Mouse (Mus musculus): Measurements from ENCODE around the gene Obox2. TPM values are rescaled to one million over a fixed set of nuclear protein-coding genes. Genes with fewer than 3 reads are reported as not detected.
"Not testable (repeated sequence)": the region's sequence is repeated elsewhere in the genome, so short reads cannot be mapped to it uniquely, and the experiment has no call there.

Obox2 gene
- not detected in 2 replicates for polyA plus RNA-seq (2014; fragmentation: Nextera tagmentation; extraction: Ambion mirVana)

DNA sequence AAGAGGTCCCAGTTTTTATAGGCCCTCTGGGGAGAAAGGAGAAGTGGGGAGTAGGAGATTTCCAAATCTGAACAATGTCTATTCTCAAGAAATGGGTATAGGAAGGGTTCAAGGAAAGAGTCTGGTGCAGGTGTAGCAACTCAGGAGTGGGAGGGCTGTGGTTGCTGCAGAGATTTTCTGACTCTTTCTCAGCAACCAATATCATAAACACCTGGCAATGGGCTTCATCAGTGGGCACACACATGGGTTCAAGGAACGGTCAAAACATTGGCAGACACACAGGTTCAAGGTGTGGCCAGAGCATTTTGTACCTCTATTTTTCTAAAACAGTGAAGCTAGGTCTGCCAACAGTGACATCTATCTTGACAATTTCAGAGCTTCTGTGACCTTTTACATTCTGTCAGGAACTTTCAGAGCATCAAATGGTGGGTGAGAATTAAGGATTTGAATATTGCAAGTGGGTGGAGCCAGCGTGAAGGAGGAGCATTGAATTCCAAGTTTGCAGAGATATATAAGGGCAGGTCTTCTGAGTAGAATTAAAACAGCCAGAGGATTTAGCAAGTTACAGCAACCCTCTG lies at the start of gene Obox2, which contains the start of gene Obox1:
Gene Obox2 (plus strand): TSS at position 301 of the 578 bp plus-strand sequence.
Gene Obox1 (plus strand): TSS at position 528 of the 578 bp plus-strand sequence.
- H3K9ac ChIP-seq (ENCODE audit: low read length); DNase-seq (ENCODE audit: low spot score); H3K36me3 ChIP-seq (ENCODE audit: control insufficient read depth, insufficient read depth, low read length); ATAC-seq (replicated peaks; ENCODE audit: low FRiP score, low TSS enrichment, low read depth); H3K27ac ChIP-seq (ENCODE audit: low read depth); H3K27me3 ChIP-seq (replicated peaks; ENCODE audit: control insufficient read depth, insufficient read depth, low read length); H3K4me3 ChIP-seq (ENCODE audit: low read depth, low read length); H3K4me1 ChIP-seq (replicated peaks; ENCODE audit: control insufficient read depth, insufficient read depth, low read length); H3K4me2 ChIP-seq (ENCODE audit: low read length); H3K9me3 ChIP-seq (ENCODE audit: control insufficient read depth, low read length): not testable (repeated sequence)
- no CpG with 5 or more reads among the region's 2 CpGs for WGBS

DNA sequence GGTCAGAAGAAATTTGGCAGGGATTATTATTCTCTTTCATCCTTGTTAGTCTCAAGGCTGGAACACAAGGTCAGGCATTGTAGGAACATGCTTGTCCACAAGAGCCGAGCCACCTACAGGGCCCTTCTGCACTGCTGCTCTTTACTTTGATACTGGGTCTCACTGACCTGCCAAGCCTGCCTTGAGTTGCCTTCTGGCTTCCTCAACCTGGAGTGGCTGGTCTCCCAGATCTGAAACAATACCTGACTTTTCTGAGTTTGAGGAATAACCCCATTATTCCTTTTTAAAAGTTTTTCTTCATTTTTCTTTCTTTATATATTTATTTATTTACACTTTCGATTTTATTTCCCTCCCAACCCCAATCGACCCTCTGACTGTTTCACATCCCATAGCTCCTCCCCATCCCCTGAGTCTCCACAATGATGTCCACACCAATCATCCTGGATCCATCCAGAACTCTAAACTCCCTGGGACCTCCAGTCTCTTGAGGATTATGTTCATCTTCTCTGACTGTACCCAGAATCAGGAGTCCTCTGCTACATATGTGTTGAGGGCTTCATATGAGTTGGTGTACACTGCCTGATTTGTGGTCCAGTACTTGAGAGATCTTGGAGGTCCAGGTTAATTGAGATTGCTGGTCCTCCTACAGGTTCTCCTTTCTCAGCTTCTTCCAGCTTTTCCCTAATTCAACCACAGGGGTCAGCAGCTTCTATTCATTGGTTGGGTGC lies 10.8 kb downstream of the Obox2 start:
- peak; percentile 31 for DNase-seq (ENCODE audit: low spot score)
- not testable (repeated sequence) for H3K36me3 ChIP-seq (ENCODE audit: control insufficient read depth, insufficient read depth, low read length); H3K27ac ChIP-seq (ENCODE audit: low read depth); H3K4me3 ChIP-seq (ENCODE audit: low read depth, low read length); H3K9ac ChIP-seq (ENCODE audit: low read length); ATAC-seq (replicated peaks; ENCODE audit: low FRiP score, low TSS enrichment, low read depth); H3K9me3 ChIP-seq (ENCODE audit: control insufficient read depth, low read length); H3K27me3 ChIP-seq (replicated peaks; ENCODE audit: control insufficient read depth, insufficient read depth, low read length); H3K4me2 ChIP-seq (ENCODE audit: low read length); H3K4me1 ChIP-seq (replicated peaks; ENCODE audit: control insufficient read depth, insufficient read depth, low read length)
- WGBS: 64% methylated on average over 3 of the region's 3 CpGs

DNA sequence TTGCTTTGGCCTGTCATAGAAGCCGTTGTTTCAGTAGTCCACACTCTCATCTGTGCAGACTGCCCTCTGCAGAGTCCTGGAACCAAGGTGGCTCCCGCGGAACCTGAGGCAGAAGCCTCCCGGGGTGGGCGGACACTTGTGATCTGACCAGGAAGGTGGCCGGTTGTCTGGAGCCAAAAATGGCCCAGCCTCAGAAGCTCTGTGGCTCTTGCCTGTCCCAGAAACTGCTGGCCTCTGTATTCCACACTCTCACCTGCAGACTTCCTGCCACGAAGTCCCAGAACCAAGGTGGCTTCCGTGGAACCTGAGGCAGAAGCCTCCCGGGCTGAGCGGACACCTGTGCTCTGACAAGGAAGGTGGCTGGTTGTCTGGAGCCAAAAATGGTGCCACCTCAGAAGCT lies 18.3 kb downstream of the Obox2 start:
- H3K27ac ChIP-seq (ENCODE audit: low read depth); H3K36me3 ChIP-seq (ENCODE audit: control insufficient read depth, insufficient read depth, low read length); H3K4me3 ChIP-seq (ENCODE audit: low read depth, low read length); H3K4me2 ChIP-seq (ENCODE audit: low read length); H3K9me3 ChIP-seq (ENCODE audit: control insufficient read depth, low read length); DNase-seq (ENCODE audit: low spot score); ATAC-seq (replicated peaks; ENCODE audit: low FRiP score, low TSS enrichment, low read depth); H3K4me1 ChIP-seq (replicated peaks; ENCODE audit: control insufficient read depth, insufficient read depth, low read length); H3K27me3 ChIP-seq (replicated peaks; ENCODE audit: control insufficient read depth, insufficient read depth, low read length); H3K9ac ChIP-seq (ENCODE audit: low read length): not testable (repeated sequence)
- WGBS: 89% methylated on average over 10 of the region's 10 CpGs

DNA sequence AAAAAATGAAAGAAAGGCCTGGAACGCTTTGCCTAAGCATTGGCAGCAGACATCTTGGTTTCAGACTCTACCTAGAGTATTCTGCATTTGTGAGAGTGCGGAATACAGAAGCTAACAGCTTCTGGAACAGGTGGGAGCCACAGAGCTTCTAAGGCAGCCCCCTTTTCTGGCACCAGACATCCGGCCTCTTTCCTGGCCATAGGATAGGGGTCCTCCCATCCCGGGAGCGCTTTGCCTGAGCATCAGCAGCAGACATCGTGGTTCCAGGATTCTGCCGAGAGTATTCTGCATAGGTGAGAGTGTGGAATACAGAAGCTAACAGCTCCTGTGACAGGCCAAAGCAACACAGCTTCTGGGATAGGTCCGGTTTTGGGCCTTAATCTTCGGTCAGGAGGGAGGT lies 29.5 kb downstream of the Obox2 start:
- 86% methylated on average over 8 of the region's 9 CpGs for WGBS
- H3K9ac ChIP-seq (ENCODE audit: low read length); H3K4me1 ChIP-seq (replicated peaks; ENCODE audit: control insufficient read depth, insufficient read depth, low read length); H3K4me2 ChIP-seq (ENCODE audit: low read length); H3K4me3 ChIP-seq (ENCODE audit: low read depth, low read length); DNase-seq (ENCODE audit: low spot score); ATAC-seq (replicated peaks; ENCODE audit: low FRiP score, low TSS enrichment, low read depth); H3K9me3 ChIP-seq (ENCODE audit: control insufficient read depth, low read length); H3K27ac ChIP-seq (ENCODE audit: low read depth); H3K36me3 ChIP-seq (ENCODE audit: control insufficient read depth, insufficient read depth, low read length); H3K27me3 ChIP-seq (replicated peaks; ENCODE audit: control insufficient read depth, insufficient read depth, low read length): not testable (repeated sequence)

DNA sequence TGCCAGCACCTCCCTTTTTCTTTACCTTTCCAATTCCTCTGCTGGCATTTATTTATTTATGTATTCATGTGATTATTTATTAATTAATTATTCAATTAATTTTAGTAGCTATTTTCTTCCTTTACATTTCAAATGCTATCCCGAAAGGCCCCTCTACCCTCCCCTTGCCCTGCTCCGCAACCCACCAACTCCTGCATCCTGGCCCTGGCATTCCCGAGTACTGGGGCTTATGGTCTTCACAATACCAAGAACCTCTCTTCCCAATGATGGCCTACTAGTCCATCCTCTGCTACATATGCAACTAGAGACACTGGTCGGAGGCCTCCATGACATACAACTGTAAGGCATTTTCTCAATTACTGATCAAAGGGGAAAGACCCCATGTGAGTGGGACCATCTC lies 37.0 kb downstream of the Obox2 start:
- not testable (repeated sequence) for H3K36me3 ChIP-seq (ENCODE audit: control insufficient read depth, insufficient read depth, low read length); H3K4me3 ChIP-seq (ENCODE audit: low read depth, low read length); H3K4me2 ChIP-seq (ENCODE audit: low read length); H3K9me3 ChIP-seq (ENCODE audit: control insufficient read depth, low read length); H3K4me1 ChIP-seq (replicated peaks; ENCODE audit: control insufficient read depth, insufficient read depth, low read length); ATAC-seq (replicated peaks; ENCODE audit: low FRiP score, low TSS enrichment, low read depth); H3K9ac ChIP-seq (ENCODE audit: low read length); H3K27me3 ChIP-seq (replicated peaks; ENCODE audit: control insufficient read depth, insufficient read depth, low read length); H3K27ac ChIP-seq (ENCODE audit: low read depth); DNase-seq (ENCODE audit: low spot score)
- WGBS: 80% methylated on average over 3 of the region's 4 CpGs

Other genes with a start within 250 kb of the Obox2 start
- gene Obox1, start 227 bp downstream of the Obox2 start, polyA plus RNA-seq (2014; fragmentation: Nextera tagmentation; extraction: Ambion mirVana): not detected in 2 replicates

All from intestine, embryonic 14.5 days (tissue).